Mouse (Mus musculus) embryonic facial prominence, embryonic 15.5 days (tissue): ENCODE measurements around the gene Ptgis. TPM values are rescaled to one million over a fixed set of nuclear protein-coding genes. Genes with fewer than 3 reads are reported as not detected.

Experiments used
- ATAC-seq: fragments of 200-750 bp; cut with Nextera tagmentation; 2 replicates; pipeline ENCODE4 v1.8.0; 2017; ENCODE audit warnings: low read depth, moderate TSS enrichment; ENCODE audit not compliant: insufficient number of reproducible peaks, low FRiP score, low TSS enrichment
- H3K27ac ChIP-seq: fragments of 300-500 bp; sonication (generic); replicated peaks from 2 replicates; pipeline ENCODE4 v1.5.1; 2015; ENCODE audit warnings: mild to moderate bottlenecking, inconsistent platforms
- H3K27me3 ChIP-seq: fragments of 300-500 bp; sonication (generic); 2 replicates; pipeline ENCODE4 v1.6.1; 2015; ENCODE audit warnings: inconsistent platforms
- H3K36me3 ChIP-seq: fragments of 300-500 bp; sonication (generic); 2 replicates; pipeline ENCODE4 v1.6.1; 2015; ENCODE audit warnings: mild to moderate bottlenecking, inconsistent platforms
- H3K4me1 ChIP-seq: fragments of 300-500 bp; sonication (generic); 2 replicates; pipeline ENCODE4 v1.6.1; 2015; ENCODE audit warnings: inconsistent platforms
- H3K4me2 ChIP-seq: fragments of 300-500 bp; sonication (generic); replicated peaks from 2 replicates; pipeline ENCODE4 v1.6.1; 2015; ENCODE audit warnings: mild to moderate bottlenecking, inconsistent platforms
- H3K4me3 ChIP-seq: fragments of 300-500 bp; sonication (generic); replicated peaks from 2 replicates; pipeline ENCODE4 v1.5.1; 2015; ENCODE audit warnings: mild to moderate bottlenecking, inconsistent platforms
- H3K9ac ChIP-seq: fragments of 300-500 bp; sonication (generic); 2 replicates; pipeline ENCODE4 v1.6.1; 2015; ENCODE audit warnings: inconsistent platforms
- H3K9me3 ChIP-seq: fragments of 300-500 bp; sonication (generic); replicated peaks from 2 replicates; pipeline ENCODE4 v1.6.1; 2016; ENCODE audit warnings: inconsistent platforms
- WGBS: fragments of 180-500 bp; shearing (Covaris S2); methylation state at CpG from one replicate; pipeline ENCODE4 v1.1.7; 2015; 5-methylcytosine and 5-hydroxymethylcytosine counted together
- polyA plus RNA-seq: library from polyadenylated mRNA; unstranded; fragments of >200 nt; fragmentation: Nextera tagmentation; extraction: Ambion mirVana; gene quantifications from 2 replicates; pipeline ENCODE4 v1.2.1, GENCODE M21; 2015

Ptgis gene
- polyA plus RNA-seq, 1 experiment from 2014 or later, result 33.1 TPM

GRCm38 (mm10) chr2:167147708-167148107 lies 92.7 kb downstream of the Ptgis start:
- Histone ChIP-seq H3K4me2 (no peak overlapping the region), H3K27ac (no peak overlapping the region), H3K9ac (no peak overlapping the region), H3K9me3 (no peaks in the 10 kb centered on the region), H3K4me3 (no peak overlapping the region), H3K4me1 (no peaks in the 10 kb centered on the region), H3K27me3 (no peaks in the 10 kb centered on the region), H3K36me3 (no peaks in the 10 kb centered on the region)
- ATAC-seq, result no peak
- WGBS, result 69% methylated on average over 8 of the region's 8 CpGs

- Histone ChIP-seq H3K27me3 (no peaks in the 10 kb centered on the region), H3K27ac (no peak overlapping the region), H3K36me3 (no peaks in the 10 kb centered on the region), H3K4me1 (no peaks in the 10 kb centered on the region), H3K4me2 (no peak overlapping the region), H3K9me3 (no peaks in the 10 kb centered on the region), H3K4me3 (no peak overlapping the region), H3K9ac (no peak overlapping the region)
- WGBS, result 46% methylated on average over 5 of the region's 5 CpGs
- no peak for ATAC-seq
These were observed 94.5 kb downstream of the Ptgis start for GRCm38 (mm10) chr2:167145904-167146303.

- Histone ChIP-seq H3K27me3 (no peaks in the 10 kb centered on the region), H3K27ac (no peak overlapping the region), H3K9me3 (no peaks in the 10 kb centered on the region), H3K36me3 (no peaks in the 10 kb centered on the region), H3K4me3 (no peak overlapping the region), H3K4me2 (no peak overlapping the region), H3K9ac (no peak overlapping the region), H3K4me1 (no peaks in the 10 kb centered on the region)
- 16% methylated on average over 14 of the region's 14 CpGs for WGBS
- no peak for ATAC-seq
These were observed 95.7 kb downstream of the Ptgis start for GRCm38 (mm10) chr2:167144439-167145307.

- Histone ChIP-seq H3K4me1 (no peaks in the 10 kb centered on the region), H3K27ac (no peak overlapping the region), H3K9me3 (no peaks in the 10 kb centered on the region), H3K27me3 (no peaks in the 10 kb centered on the region), H3K4me2 (no peak overlapping the region), H3K36me3 (no peaks in the 10 kb centered on the region), H3K4me3 (no peak overlapping the region), H3K9ac (no peak overlapping the region)
- no peak for ATAC-seq
- WGBS, result 65% methylated on average over 2 of the region's 2 CpGs
These were observed 96.5 kb downstream of the Ptgis start for GRCm38 (mm10) chr2:167143914-167144313.

GRCm38 (mm10) chr2:167142282-167142681 lies 98.1 kb downstream of the Ptgis start:
- Histone ChIP-seq H3K36me3 (no peaks in the 10 kb centered on the region), H3K4me3 (no peak overlapping the region), H3K9ac (no peak overlapping the region), H3K27me3 (no peaks in the 10 kb centered on the region), H3K9me3 (no peaks in the 10 kb centered on the region), H3K27ac (no peak overlapping the region), H3K4me2 (no peak overlapping the region), H3K4me1 (no peaks in the 10 kb centered on the region)
- 85% methylated on average over 3 of the region's 3 CpGs for WGBS
- no peak for ATAC-seq

- H3K27me3 ChIP-seq, result no peaks in the 10 kb centered on the region
- WGBS, result 89% methylated on average over 4 of the region's 4 CpGs
- no peaks in the 10 kb centered on the region for H3K4me1 ChIP-seq
- H3K4me3 ChIP-seq, result no peak overlapping the region
- no peak overlapping the region for H3K27ac ChIP-seq
- no peaks in the 10 kb centered on the region for H3K9me3 ChIP-seq
- no peak overlapping the region for H3K4me2 ChIP-seq
- no peak overlapping the region for H3K9ac ChIP-seq
- H3K36me3 ChIP-seq, result no peaks in the 10 kb centered on the region
- no peak for ATAC-seq
These were observed 98.6 kb downstream of the Ptgis start for GRCm38 (mm10) chr2:167141810-167142209.

Other genes with a start within 250 kb of the Ptgis start
- gene Stau1, start 244.3 kb downstream of the Ptgis start, polyA plus RNA-seq, result 96.9 and 97.3 TPM in 2 replicates
- gene Ddx27, start 225.4 kb downstream of the Ptgis start, polyA plus RNA-seq, result 44.3 and 47.6 TPM in 2 replicates
- gene Znfx1, start 177.6 kb downstream of the Ptgis start, polyA plus RNA-seq, result 8.8 and 9.5 TPM in 2 replicates
- gene Kcnb1, start 50.4 kb downstream of the Ptgis start, polyA plus RNA-seq, result 0.98 and 1.2 TPM in 2 replicates
- 11.5 and 14.8 TPM in 2 replicates for gene B4galt5, start 108.6 kb upstream of the Ptgis start, polyA plus RNA-seq
- 17.0 and 20.5 TPM in 2 replicates for gene Slc9a8, start 181.1 kb upstream of the Ptgis start, polyA plus RNA-seq